Mouse (Mus musculus) heart, postnatal 0 days (tissue): ENCODE data around the gene Dnaaf3. TPM values are rescaled to one million over a fixed set of nuclear protein-coding genes. Genes with fewer than 3 reads are reported as not detected.
A peak's percentile ranks its signal among the peaks of the same experiment; 100 is the strongest.

Experiments
- ATAC-seq: fragments of 200-750 bp; cut with Nextera tagmentation; 2 replicates; pipeline ENCODE4 v1.8.0; 2017; ENCODE audit warnings: low read depth, moderate number of reproducible peaks, moderate library complexity; ENCODE audit not compliant: insufficient read depth
- DNase-seq: peaks from one replicate; pipeline ENCODE4 v3.0.0-alpha.2; 2016; ENCODE audit warnings: low spot score
- H3K27ac ChIP-seq: fragments of 300-500 bp; sonication (generic); 2 replicates; pipeline ENCODE4 v1.5.1; 2014; ENCODE audit warnings: low read depth, mild to moderate bottlenecking
- H3K27me3 ChIP-seq: fragments of 300-500 bp; sonication (generic); 2 replicates; pipeline ENCODE4 v1.6.1; 2014; ENCODE audit warnings: low read length, mixed read lengths; ENCODE audit not compliant: control insufficient read depth, insufficient read depth
- H3K36me3 ChIP-seq: fragments of 300-500 bp; sonication (generic); replicated peaks from 2 replicates; pipeline ENCODE4 v1.6.1; 2014; ENCODE audit warnings: low read length, mixed read lengths; ENCODE audit not compliant: control insufficient read depth, insufficient read depth
- H3K4me1 ChIP-seq: fragments of 300-500 bp; sonication (generic); 2 replicates; pipeline ENCODE4 v1.6.1; 2014; ENCODE audit warnings: antibody characterized with exemption; ENCODE audit not compliant: control insufficient read depth, insufficient read depth
- H3K4me2 ChIP-seq: fragments of 300-500 bp; sonication (generic); 2 replicates; pipeline ENCODE4 v1.6.1; 2014; ENCODE audit warnings: low read depth, mild to moderate bottlenecking, low read length, moderate library complexity
- H3K4me3 ChIP-seq: fragments of 300-500 bp; sonication (generic); 2 replicates; pipeline ENCODE4 v1.5.1; 2014; ENCODE audit warnings: low read depth, low read length
- H3K9ac ChIP-seq: fragments of 300-500 bp; sonication (generic); replicated peaks from 2 replicates; pipeline ENCODE4 v1.6.1; 2014; ENCODE audit warnings: low read depth, low read length, mixed read lengths
- H3K9me3 ChIP-seq: fragments of 300-500 bp; sonication (generic); replicated peaks from 2 replicates; pipeline ENCODE4 v1.6.1; 2016; ENCODE audit warnings: low read length; ENCODE audit not compliant: control insufficient read depth
- CTCF ChIP-seq: IDR thresholded peaks from 2 replicates; pipeline ENCODE4 v1.5.1; 2016; ENCODE audit warnings: antibody characterized with exemption, control low read depth, low read depth
- EP300 ChIP-seq: IDR thresholded peaks from 2 replicates; pipeline ENCODE4 v1.6.1; 2016; ENCODE audit warnings: antibody characterized with exemption, low read depth
- WGBS: fragments of 180-500 bp; shearing (Covaris S2); extraction: QIAGEN DNeasy Blood & Tissue Kit; methylation state at CpG from one replicate; pipeline ENCODE4 v1.1.7; 2014; 5-methylcytosine and 5-hydroxymethylcytosine counted together
- polyA plus RNA-seq: library from polyadenylated mRNA; unstranded; fragments of >200 nt; fragmentation: Nextera tagmentation; extraction: Ambion mirVana; gene quantifications from 2 replicates; pipeline ENCODE4 v1.2.1, GENCODE M21; 2015
- total RNA-seq: library from RNA; depleted of rRNA; stranded (reverse); fragments of >200 nt; gene quantifications from 2 replicates; pipeline ENCODE4 v1.2.3, GENCODE M21; 2014; ENCODE audit warnings: low replicate concordance

The Dnaaf3 gene
- total and polyA plus RNA-seq, 2 experiments from 2014 or later: 0.11 to 0.60 TPM

DNA sequence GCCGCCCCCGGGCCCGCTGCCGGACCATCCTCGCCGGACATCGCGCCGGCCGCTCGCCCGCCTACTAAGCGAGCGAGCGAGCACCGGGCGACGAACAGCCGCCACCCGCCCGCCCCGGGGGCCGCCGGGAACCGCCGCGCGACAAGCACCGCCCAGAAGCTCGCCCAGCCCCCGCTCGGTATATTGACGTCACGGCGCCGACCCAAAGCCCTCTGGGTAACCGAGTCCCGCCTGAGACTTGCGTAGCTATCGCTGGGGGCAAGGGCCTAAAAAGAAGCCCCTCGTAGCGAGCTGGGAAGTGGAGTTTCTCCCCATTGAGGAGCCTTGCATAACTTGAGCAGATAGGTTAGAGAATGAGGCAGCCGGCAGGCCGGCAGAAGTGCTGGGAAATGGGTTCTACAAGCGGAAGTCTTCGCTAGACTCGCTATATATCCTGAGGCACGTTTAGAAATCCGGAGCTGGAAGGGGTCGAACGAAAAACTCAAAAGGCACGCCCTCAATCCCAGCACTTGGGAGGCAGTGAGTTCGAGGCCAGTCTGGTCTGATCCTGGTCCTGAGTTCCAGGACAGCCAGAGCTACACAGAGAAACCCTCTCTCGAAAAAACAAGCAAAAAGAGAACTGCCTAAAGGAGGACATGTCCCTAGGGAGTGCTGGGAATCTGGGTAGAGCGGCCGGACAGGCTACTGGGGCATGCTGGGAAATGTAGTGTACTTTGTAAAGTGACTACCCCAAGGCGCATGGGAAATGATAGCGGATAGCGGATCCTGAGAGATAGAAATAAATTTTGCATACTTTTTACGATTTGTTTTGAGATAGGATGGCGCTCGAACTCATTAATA, 30.5 kb downstream of the Dnaaf3 start, which contains the start of gene Ppp1r12c:
Gene Ppp1r12c, minus strand, starts transcription at position 123 of the 840 bp plus-strand sequence.
- H3K36me3 ChIP-seq: peaks cover 10% of the 10 kb centered on the region
- H3K9ac ChIP-seq: peak within 1 kb of the TSS; percentile 99
- peak within 1 kb of the TSS; percentile 89 for H3K4me2 ChIP-seq
- peak within 1 kb of the TSS; percentile 95 for H3K27ac ChIP-seq
- WGBS: under 1% methylated on average over 46 of the region's 62 CpGs
- DNase-seq: peak; percentile 91
- H3K27me3 ChIP-seq: no peaks in the 10 kb centered on the region
- H3K4me3 ChIP-seq: peak within 1 kb of the TSS; percentile 97
- TF ChIP-seq EP300: no peak; the same call in 1 of the 2 replicates
- TF ChIP-seq CTCF: no peak
- H3K4me1 ChIP-seq: peaks cover 33% of the 10 kb centered on the region
- ATAC-seq: peak; percentile 93
- H3K9me3 ChIP-seq: no peaks in the 10 kb centered on the region

DNA sequence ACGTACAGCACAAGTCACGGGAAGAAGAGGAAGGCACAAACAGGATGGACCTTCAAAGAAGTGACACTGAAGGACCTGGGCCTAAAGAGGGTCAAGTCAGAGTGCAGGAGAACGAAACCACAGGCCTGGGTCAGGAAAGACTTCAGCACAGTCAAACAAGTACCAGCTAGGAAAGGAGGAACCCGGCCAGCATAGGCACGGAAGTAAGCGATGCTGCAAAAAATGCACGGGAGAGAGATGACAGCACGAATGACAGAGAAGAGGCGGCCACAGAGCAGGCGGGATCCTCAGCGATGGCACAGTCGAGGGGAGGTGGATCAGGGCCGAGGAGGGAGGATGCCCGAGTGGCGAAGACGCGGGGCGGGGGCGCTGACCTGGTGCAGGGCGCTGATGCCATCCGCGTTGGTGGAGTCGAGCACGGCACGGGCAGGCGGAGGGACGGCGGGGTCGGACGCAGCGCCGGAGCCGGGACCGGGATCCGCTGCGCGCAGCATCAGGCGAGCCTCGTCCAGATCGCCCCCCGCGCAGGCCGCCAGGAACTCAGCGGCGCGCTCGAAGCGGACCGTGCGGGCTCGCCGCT, 31.3 kb downstream of the Dnaaf3 start:
- Histone ChIP-seq H3K4me2 (peak overlapping the region; percentile 89), H3K36me3 (peaks cover 18% of the 10 kb centered on the region), H3K27me3 (no peaks in the 10 kb centered on the region), H3K27ac (peak overlapping the region; percentile 95), H3K9ac (peak overlapping the region; percentile 99), H3K9me3 (no peaks in the 10 kb centered on the region), H3K4me1 (peaks cover 33% of the 10 kb centered on the region), H3K4me3 (peak overlapping the region; percentile 97)
- 1% methylated on average over 18 of the region's 52 CpGs for WGBS
- DNase-seq (peak; percentile 13), ATAC-seq (peak; percentile 18)
- TF ChIP-seq EP300 (no peak), CTCF (no peak)

DNA sequence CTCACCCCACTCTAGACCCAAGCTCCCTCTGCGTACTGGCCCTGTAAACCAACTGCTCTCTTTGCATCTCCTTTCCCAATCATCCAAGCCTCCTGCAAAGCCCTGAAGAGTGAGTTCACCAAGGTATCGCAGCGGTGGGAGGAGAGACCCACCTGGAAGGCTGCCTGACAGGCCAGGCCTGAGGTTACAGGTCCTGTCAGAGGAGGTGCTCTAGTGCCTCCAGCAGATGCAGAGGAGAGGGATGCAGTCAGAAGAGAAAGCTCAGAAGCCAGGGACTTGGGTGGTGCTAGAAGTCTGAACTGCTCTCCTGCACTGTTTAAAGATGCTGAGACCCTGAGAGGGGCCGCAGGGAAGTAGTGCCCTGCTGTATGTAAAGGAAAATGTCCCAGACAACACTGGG, 33.2 kb downstream of the Dnaaf3 start:
- Histone ChIP-seq H3K9ac (peak overlapping the region; percentile 45; the same call in 1 of the 2 replicates), H3K27ac (peak overlapping the region; percentile 51), H3K4me3 (peak overlapping the region; percentile 25), H3K9me3 (no peaks in the 10 kb centered on the region), H3K4me1 (peaks cover 33% of the 10 kb centered on the region), H3K4me2 (peak overlapping the region; percentile 89), H3K27me3 (no peaks in the 10 kb centered on the region), H3K36me3 (peaks cover 36% of the 10 kb centered on the region)
- DNase-seq (no peak), ATAC-seq (no peak)
- 53% methylated on average over 4 of the region's 4 CpGs for WGBS
- TF ChIP-seq EP300: no peak
- no peak for TF ChIP-seq CTCF

DNA sequence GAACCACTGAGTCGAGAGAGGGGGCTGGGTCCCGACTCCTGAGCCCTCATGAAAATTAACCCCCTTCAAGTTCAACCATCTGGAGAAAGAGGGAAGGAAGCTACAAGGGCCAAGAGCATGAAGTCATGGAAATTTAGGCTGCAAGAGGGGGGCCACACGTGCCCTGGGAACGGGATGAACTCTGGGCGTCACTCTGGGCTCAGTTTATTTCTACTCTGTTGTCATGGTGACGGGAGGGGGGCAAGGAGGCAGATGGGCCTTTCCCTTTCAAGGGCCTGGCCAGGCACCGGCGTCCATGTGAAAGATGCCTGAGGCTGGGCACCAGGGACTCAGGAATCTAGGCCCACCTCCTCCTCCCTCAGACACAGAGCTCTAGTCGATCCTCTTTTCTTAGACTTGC, 34.0 kb downstream of the Dnaaf3 start:
- 11% methylated on average over 9 of the region's 9 CpGs for WGBS
- Histone ChIP-seq H3K4me3 (peak overlapping the region; percentile 25; the same call in 1 of the 2 replicates), H3K27ac (peak overlapping the region; percentile 51), H3K4me1 (peaks cover 34% of the 10 kb centered on the region), H3K9ac (0 out of 2 replicates have a peak overlapping the region, but pooled peaks have one; percentile 45), H3K9me3 (no peaks in the 10 kb centered on the region), H3K36me3 (peaks cover 40% of the 10 kb centered on the region), H3K4me2 (peak overlapping the region; percentile 89), H3K27me3 (no peaks in the 10 kb centered on the region)
- TF ChIP-seq EP300 (peak; percentile 87), CTCF (no peak)
- ATAC-seq (peak; percentile 46), DNase-seq (peak; percentile 90)

DNA sequence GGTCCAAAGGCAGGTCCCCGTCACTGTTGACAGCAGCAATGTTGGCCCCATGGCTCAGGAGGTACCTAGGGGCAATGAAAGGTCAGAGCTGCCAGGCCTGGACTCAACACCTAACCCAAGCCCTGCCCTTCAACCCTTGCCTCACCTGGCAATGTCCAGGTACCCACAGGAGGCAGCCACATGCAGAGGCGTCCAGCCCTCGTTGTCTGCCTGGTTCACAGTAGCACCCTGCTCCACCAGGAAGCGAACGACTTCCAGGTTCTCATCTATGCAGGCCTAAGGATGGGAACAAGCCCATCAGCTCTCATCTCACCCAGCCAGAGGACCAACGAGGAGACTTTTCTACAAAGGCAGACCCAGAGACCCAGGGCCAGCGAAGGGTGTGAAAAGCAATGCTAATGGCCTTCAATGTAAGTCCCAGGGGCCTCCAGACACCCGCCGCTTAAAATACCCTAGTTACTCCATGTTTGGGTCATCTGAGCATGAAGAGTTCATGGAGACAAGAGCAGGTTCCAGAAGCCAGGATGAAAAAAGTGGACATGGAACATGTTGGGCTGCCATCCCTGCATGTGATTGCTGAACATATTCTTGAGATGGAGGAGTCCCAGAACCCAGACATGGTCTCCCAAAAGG, 34.9 kb downstream of the Dnaaf3 start:
- DNase-seq (no peak), ATAC-seq (no peak)
- H3K4me3 ChIP-seq: no peak overlapping the region
- 82% methylated on average over 9 of the region's 9 CpGs for WGBS
- TF ChIP-seq EP300: no peak
- peaks cover 40% of the 10 kb centered on the region for H3K36me3 ChIP-seq
- no peaks in the 10 kb centered on the region for H3K9me3 ChIP-seq
- H3K9ac ChIP-seq: no peak overlapping the region
- H3K27me3 ChIP-seq: no peaks in the 10 kb centered on the region
- peak overlapping the region; percentile 51 for H3K27ac ChIP-seq
- peak overlapping the region; percentile 89 for H3K4me2 ChIP-seq
- H3K4me1 ChIP-seq: peaks cover 40% of the 10 kb centered on the region
